8 mouse cellular contexts compared by ENCODE assay signal in genomic region chr17:33718944-33719725, GRCm38 (mm10). TPM values are rescaled to one million over a fixed set of nuclear protein-coding genes. Genes with fewer than 3 reads are reported as not detected.
DNase-seq lines count a peak whose midpoint lies in the region; ATAC-seq and TF ChIP-seq lines count a peak whose summit lies in the region.

No protein-coding gene starts in this region.

- 48% methylated on average over 10 of the region's 10 CpGs for WGBS in heart, embryonic 12.5 days
- WGBS in heart, postnatal 0 days: 48% methylated on average over 10 of the region's 10 CpGs
- WGBS in midbrain, embryonic 11.5 days: 48% methylated on average over 10 of the region's 10 CpGs

- peak overlapping the region; percentile 77 for H3K4me2 ChIP-seq in heart, embryonic 12.5 days
- peak overlapping the region; percentile 40 for H3K4me2 ChIP-seq in heart, postnatal 0 days (ENCODE audit: low read depth, low read length)
- peak overlapping the region; percentile 71 for H3K4me2 ChIP-seq in midbrain, embryonic 11.5 days

- H3K27me3 ChIP-seq in heart, embryonic 12.5 days (replicated peaks): no peaks in the 10 kb centered on the region
- no peaks in the 10 kb centered on the region for H3K27me3 ChIP-seq in heart, postnatal 0 days (ENCODE audit: control insufficient read depth, insufficient read depth, low read length)
- H3K27me3 ChIP-seq in midbrain, embryonic 11.5 days (ENCODE audit: control insufficient read depth, insufficient read depth, low read length): no peaks in the 10 kb centered on the region

- H3K27ac ChIP-seq in heart, embryonic 12.5 days (ENCODE audit: poor library complexity, severe bottlenecking): no peak overlapping the region
- 0 out of 2 replicates have a peak overlapping the region, but pooled peaks have one; percentile 16 for H3K27ac ChIP-seq in heart, postnatal 0 days (ENCODE audit: low read depth)
- H3K27ac ChIP-seq in midbrain, embryonic 11.5 days (ENCODE audit: low read depth, low read length): no peak overlapping the region

- H3K4me3 ChIP-seq in heart, embryonic 12.5 days: peak overlapping the region; percentile 87
- H3K4me3 ChIP-seq in heart, postnatal 0 days (ENCODE audit: low read depth, low read length): peak overlapping the region; percentile 98; the same call in 1 of the 2 replicates
- peak overlapping the region; percentile 85 for H3K4me3 ChIP-seq in midbrain, embryonic 11.5 days (ENCODE audit: low read depth, low read length)

- 0 out of 2 replicates have a peak, but pooled peaks cover 4% of the 10 kb centered on the region for H3K4me1 ChIP-seq in heart, embryonic 12.5 days (replicated peaks)
- no peaks in the 10 kb centered on the region for H3K4me1 ChIP-seq in heart, postnatal 0 days (ENCODE audit: control insufficient read depth, insufficient read depth)
- peaks cover 5% of the 10 kb centered on the region; the same call in 1 of the 2 replicates for H3K4me1 ChIP-seq in midbrain, embryonic 11.5 days (ENCODE audit: control insufficient read depth, insufficient read depth, low read length)

- DNase-seq in heart, adult 18-20 months: no peak
- DNase-seq in adipocyte (ENCODE audit: low spot score): peak; percentile 34
- no peak for DNase-seq in heart, postnatal 0 days (ENCODE audit: low spot score)
- no peak for DNase-seq in midbrain, embryonic 11.5 days (ENCODE audit: low spot score, missing footprints)
- DNase-seq in right cerebral cortex, postnatal 4 days: no peak
- DNase-seq in thymus, postnatal 14 days: no peak
- DNase-seq in urinary bladder, adult 2 months (ENCODE audit: low spot score): no peak

- H3K9me3 ChIP-seq in heart, embryonic 12.5 days (replicated peaks): no peaks in the 10 kb centered on the region
- no peaks in the 10 kb centered on the region for H3K9me3 ChIP-seq in heart, postnatal 0 days (replicated peaks; ENCODE audit: control insufficient read depth, low read length)
- no peaks in the 10 kb centered on the region for H3K9me3 ChIP-seq in midbrain, embryonic 11.5 days (ENCODE audit: control insufficient read depth, low read length)

- no peak for TF ChIP-seq CTCF in heart, postnatal 0 days (IDR thresholded peaks at IDR 0.05; ENCODE audit: low read depth)

- no peak for ATAC-seq in heart, embryonic 12.5 days (ENCODE audit: insufficient number of reproducible peaks, low FRiP score)
- no peak for ATAC-seq in heart, postnatal 0 days (ENCODE audit: insufficient read depth, low read depth)
- ATAC-seq in midbrain, embryonic 11.5 days (ENCODE audit: low FRiP score): peak; percentile 47

- 0 out of 2 replicates have a peak, but pooled peaks cover 4% of the 10 kb centered on the region for H3K36me3 ChIP-seq in heart, embryonic 12.5 days
- no peaks in the 10 kb centered on the region for H3K36me3 ChIP-seq in heart, postnatal 0 days (replicated peaks; ENCODE audit: control insufficient read depth, insufficient read depth, low read length)
- H3K36me3 ChIP-seq in midbrain, embryonic 11.5 days (ENCODE audit: control insufficient read depth, insufficient read depth, low read length): no peaks in the 10 kb centered on the region

- no peak for TF ChIP-seq EP300 in heart, postnatal 0 days (IDR thresholded peaks at IDR 0.05; ENCODE audit: low read depth)

- no peak overlapping the region for H3K9ac ChIP-seq in heart, embryonic 12.5 days
- H3K9ac ChIP-seq in heart, postnatal 0 days (replicated peaks; ENCODE audit: low read depth, low read length): no peak overlapping the region
- no peak overlapping the region for H3K9ac ChIP-seq in midbrain, embryonic 11.5 days (ENCODE audit: low read length)

RNA-seq across cellular contexts. Expression of gene March2, which starts 0.7 kb away (rescaled TPM):
- polyA plus RNA-seq in heart, embryonic 12.5 days (2016; fragmentation: Nextera tagmentation; extraction: Ambion mirVana): 76.5 and 79.5 TPM in 2 replicates
- total RNA-seq in heart, adult 18-20 months (2021): 100 to 1,000 TPM; 131 to 133 TPM
- 117 and 124 TPM in 2 replicates for total RNA-seq in heart, postnatal 0 days (2014; rRNA removed; ENCODE audit: low replicate concordance)
- 87.6 and 88.5 TPM in 2 replicates for polyA plus RNA-seq in heart, postnatal 0 days (2015; fragmentation: Nextera tagmentation; extraction: Ambion mirVana)
- 37.3 and 39.0 TPM in 2 replicates for polyA plus RNA-seq in midbrain, embryonic 11.5 days (2014; fragmentation: Nextera tagmentation; extraction: Ambion mirVana)
- 106 and 118 TPM in 2 replicates for polyA plus RNA-seq in urinary bladder, adult 2 months (2012; rRNA removed)

RNA-seq across cellular contexts. Expression of gene Hnrnpm, which starts 32.5 kb away (rescaled TPM):
- polyA plus RNA-seq in heart, embryonic 12.5 days (2016; fragmentation: Nextera tagmentation; extraction: Ambion mirVana): 257 and 259 TPM in 2 replicates
- total RNA-seq in heart, adult 18-20 months (2021): 10 to 100 TPM; 89.0 to 93.4 TPM
- 47.1 and 54.3 TPM in 2 replicates for total RNA-seq in heart, postnatal 0 days (2014; rRNA removed; ENCODE audit: low replicate concordance)
- polyA plus RNA-seq in heart, postnatal 0 days (2015; fragmentation: Nextera tagmentation; extraction: Ambion mirVana): 139 and 151 TPM in 2 replicates
- 581 and 639 TPM in 2 replicates for polyA plus RNA-seq in midbrain, embryonic 11.5 days (2014; fragmentation: Nextera tagmentation; extraction: Ambion mirVana)
- 107 and 131 TPM in 2 replicates for polyA plus RNA-seq in urinary bladder, adult 2 months (2012; rRNA removed)

RNA-seq across cellular contexts. Expression of gene Rab11b, which starts 41.2 kb away (rescaled TPM):
- polyA plus RNA-seq in heart, embryonic 12.5 days (2016; fragmentation: Nextera tagmentation; extraction: Ambion mirVana): 285 and 287 TPM in 2 replicates
- 100 to 1,000 TPM; 202 to 251 TPM for total RNA-seq in heart, adult 18-20 months (2021)
- 58.6 and 87.8 TPM in 2 replicates for total RNA-seq in heart, postnatal 0 days (2014; rRNA removed; ENCODE audit: low replicate concordance)
- polyA plus RNA-seq in heart, postnatal 0 days (2015; fragmentation: Nextera tagmentation; extraction: Ambion mirVana): 382 and 425 TPM in 2 replicates
- 295 and 314 TPM in 2 replicates for polyA plus RNA-seq in midbrain, embryonic 11.5 days (2014; fragmentation: Nextera tagmentation; extraction: Ambion mirVana)
- 238 and 246 TPM in 2 replicates for polyA plus RNA-seq in urinary bladder, adult 2 months (2012; rRNA removed)
